Mouse (Mus musculus): ENCODE data around the gene Ccdc96.

Ccdc96 gene

DNA sequence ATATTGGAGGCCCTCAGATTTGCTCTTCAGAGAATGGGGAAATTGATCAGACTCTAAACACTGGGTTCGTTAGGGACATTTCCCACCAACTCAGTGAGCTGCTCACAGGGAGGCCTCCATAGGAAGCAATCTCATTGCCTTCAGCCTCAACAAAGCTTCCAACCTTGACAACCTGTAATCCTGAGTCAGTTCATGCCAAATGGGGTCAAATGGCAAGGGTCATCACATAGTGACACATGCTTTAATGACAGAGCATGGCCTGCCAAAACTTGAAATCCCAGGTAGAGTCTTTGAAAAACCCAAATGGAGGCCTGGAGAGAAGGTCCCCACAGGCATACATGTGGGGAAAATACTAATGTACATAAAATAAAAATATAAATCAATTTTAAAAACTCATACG lies 42.5 kb downstream of the Ccdc96 start:
- DNase-seq, result no peak

DNA sequence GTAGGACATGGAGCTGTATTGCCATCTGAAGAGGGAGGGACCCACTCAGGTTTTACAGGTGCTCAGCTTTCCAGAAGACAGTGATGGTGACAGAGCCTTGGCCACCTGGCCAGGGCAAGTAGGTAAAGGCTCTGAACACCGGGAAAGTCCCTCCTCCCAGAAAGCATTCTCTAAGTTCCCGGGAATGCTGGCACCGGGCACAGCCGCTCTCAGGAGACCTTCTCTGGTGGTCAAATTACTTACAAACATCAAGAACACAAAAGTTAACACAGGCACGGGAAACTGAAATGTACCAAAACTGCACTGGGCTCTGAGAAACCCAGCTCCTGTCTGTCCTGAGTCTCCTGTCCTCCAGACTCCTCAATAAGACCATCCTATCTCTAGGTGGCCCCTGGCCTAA lies 45.3 kb downstream of the Ccdc96 start:
- no peak for DNase-seq

DNA sequence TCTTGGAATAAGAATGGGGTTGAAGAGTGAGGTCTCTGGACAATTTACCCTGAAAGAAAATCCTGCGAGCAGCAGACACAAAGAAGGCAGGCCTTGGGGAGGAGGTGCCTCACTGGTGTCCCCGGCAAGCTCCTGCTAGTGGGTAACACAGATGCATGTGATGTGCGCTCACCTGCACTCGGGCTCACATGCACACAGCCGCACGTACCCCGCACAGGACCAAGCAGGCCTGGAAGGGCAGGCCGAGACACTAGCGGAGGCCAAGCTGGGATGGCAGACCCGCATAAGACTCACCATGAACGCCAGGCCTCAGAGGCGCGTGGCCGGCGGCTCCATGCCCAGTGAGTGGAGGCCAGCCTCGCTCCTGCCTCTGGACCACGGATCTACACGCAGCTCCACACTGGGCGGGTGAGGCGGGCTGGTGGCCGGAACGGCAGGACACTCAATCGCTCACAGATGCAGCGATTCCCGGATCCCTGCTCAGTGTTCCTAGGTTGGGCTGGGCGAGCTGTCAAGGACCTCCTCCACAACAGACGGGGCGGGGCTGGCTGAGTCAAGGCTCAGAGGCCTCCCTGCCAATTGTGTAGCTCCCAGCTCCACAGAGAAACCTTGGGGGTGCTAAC lies 45.9 kb downstream of the Ccdc96 start:
- peak; percentile 97 for DNase-seq

DNA sequence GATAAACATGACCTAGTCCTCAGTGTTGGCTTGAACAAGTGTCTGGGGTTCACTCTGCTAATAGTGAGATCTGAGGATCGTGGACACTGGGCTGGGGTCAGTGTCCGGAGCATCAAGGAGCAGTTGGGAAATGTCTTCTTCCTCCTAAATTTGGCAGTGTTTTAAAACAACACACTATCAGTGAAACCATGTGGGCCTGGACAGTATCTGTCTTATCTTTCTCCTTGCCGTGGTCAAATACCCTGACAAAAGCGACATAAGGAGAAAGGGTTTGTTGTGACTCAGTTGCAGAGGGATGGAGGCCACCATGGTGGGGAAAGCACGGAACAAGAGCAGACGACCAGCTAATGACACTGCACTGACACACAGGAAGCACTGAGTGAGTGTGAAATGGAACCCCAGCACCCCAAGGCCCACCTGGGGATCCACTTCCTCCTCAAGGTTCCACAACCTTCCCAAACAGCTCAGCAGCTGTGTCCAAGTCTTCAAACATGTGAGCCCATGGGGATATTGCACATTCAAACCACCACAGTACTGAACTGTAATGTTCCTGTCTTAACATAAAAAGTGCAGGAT lies 50.2 kb downstream of the Ccdc96 start:
- no peak for DNase-seq

DNA sequence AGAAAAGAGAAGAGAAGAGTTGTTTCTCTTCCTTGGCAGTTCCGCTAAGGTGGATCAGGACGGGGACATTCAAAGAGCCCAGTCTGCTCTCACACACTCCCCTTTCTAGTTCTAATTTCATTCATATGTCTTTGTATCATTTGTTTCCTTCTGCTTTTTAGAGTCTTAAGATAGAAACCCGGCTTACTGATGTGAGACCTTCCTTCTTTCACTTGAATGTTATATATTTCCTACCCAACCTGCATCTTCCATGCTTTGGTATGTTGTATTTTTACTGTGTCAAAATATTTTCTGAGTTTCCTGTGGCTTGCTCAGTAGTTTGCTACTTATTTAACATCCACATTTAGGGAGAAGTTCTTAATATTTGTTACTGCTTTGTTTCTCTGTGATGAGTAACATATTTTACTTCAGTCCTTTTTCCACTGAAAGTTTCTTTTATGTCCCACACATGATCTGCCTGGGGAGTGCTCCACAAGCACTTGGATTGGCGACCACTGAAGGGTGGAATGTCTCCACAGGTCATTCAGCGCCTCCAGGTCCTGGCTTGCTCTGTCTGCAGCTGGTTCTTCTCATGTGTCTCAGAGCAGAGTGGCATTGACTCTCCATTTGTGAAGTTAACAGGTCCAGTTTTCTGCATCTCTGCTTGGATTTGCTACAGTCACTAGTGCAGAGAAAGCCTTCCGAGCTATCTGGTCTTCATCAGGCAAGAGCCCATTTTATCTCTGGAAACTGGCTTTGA lies 51.2 kb downstream of the Ccdc96 start:
- no peak for DNase-seq

DNA sequence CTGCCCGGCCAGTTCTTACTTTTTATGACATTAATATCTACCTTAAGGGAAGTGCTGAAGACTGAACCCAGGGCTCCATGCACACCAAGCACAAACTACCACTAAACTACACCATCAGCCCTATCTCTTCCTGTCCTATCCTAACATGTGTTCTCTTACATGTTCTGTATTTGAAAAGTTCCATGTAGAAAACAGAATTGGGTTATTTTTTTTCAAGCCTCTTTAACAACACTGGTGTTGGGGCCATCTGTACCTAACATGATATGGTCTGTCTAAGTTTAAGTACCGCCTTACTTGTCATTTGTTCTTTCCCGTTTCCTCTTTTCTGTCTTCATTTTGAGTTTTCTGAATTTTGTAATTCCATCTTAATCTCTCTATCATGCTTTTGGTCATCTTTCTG lies 52.0 kb downstream of the Ccdc96 start:
- DNase-seq, result no peak

Measured in kidney, adult 9 months (tissue).